Mouse (Mus musculus) E14TG2a.4 (cell line): ENCODE data around the gene Rybp.

ENCODE experiments used
- CTCF ChIP-seq: conservative IDR thresholded peaks from 2 replicates; pipeline ENCODE4 v1.5.1; 2014; ENCODE audit warnings: low read length
- POU5F1 ChIP-seq: IDR thresholded peaks from 2 replicates; pipeline ENCODE4 v1.6.1; 2014; ENCODE audit warnings: low read length, borderline replicate concordance

GRCm38 (mm10) chr6:100180883-100181262, 106.4 kb downstream of the Rybp start:
- TF ChIP-seq CTCF (no peak), POU5F1 (no peak)
